Mouse (Mus musculus): ENCODE measurements around the gene Iqgap3. TPM values are rescaled to one million over a fixed set of nuclear protein-coding genes. Genes with fewer than 3 reads are reported as not detected.

The Iqgap3 gene
- polyA plus RNA-seq, 1 experiment: 0.96 TPM

DNA sequence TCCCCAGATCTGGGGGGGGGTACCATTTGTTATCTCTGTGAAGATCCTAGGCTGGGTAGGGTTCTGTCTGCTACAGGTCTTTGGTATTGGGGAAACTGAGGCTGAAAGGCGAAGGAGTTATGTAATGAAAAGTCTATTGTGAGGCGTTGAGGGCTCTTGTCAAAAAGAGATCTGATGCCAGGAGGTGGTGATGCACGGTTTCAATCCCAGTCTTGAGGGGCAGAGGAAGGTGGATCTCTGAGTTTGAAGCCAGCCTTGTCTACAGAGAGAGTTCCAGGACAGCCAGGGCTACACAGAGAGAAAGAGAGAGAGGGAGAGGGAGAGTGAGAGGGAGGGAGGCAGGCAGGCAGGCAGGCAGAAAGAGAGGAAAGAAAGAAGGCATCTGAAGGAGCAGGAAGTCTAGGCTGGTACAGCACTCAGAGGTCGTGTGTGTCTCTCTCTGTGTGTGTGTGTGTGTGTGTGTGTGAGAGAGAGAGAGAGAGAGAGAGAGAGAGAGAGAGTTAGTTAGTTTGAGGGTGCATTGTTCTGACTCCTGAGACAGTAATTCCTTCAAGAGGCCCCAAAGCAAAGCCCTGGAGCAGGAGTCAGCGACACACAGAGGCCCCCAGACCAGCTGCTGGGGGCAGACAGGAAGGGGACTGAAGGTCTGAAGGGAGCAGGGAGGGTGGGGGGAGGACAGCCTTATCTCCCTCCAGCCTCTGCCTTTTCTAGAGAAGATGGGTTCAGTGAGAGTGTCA is 64.8 kb downstream of the Iqgap3 start:
- H3K4me3 ChIP-seq (ENCODE audit: insufficient read depth, low read length): no peak overlapping the region
- TF ChIP-seq POLR2A (IDR thresholded peaks at IDR 0.05; ENCODE audit: extremely low read depth, insufficient read depth, low read length) (no peak), CTCF (IDR thresholded peaks at IDR 0.05; ENCODE audit: extremely low read depth, insufficient read depth, low read length) (no peak)
- H3K27ac ChIP-seq (ENCODE audit: insufficient read depth, low read length): peak overlapping the region; percentile 26; the same call in 1 of the 2 replicates
- H3K4me1 ChIP-seq (ENCODE audit: control insufficient read depth, insufficient read depth, low read length): peaks cover 41% of the 10 kb centered on the region

DNA sequence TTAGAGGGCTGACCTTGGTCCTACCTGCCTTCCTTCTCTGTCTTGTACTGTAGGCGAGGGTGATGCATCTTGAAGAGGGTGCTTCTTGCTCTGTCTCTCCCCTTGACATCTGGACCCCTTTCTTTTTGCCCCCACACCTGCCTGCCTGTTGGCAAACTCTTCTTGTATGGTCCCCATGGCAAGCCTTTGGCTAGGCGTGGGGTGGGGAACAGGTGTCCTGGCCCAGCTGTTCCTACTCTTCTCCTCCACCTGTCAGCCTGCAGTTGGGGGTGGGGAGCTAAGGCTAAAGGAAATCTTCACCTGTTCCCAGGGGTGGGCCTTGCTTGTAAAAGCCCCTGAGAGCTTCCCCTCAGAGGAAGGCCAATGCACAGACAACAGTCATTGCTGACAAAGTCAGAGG is 65.7 kb downstream of the Iqgap3 start:
- no peak overlapping the region for H3K4me3 ChIP-seq (ENCODE audit: insufficient read depth, low read length)
- H3K27ac ChIP-seq (ENCODE audit: insufficient read depth, low read length): no peak overlapping the region
- TF ChIP-seq CTCF (IDR thresholded peaks at IDR 0.05; ENCODE audit: extremely low read depth, insufficient read depth, low read length): no peak
- no peak for TF ChIP-seq POLR2A (IDR thresholded peaks at IDR 0.05; ENCODE audit: extremely low read depth, insufficient read depth, low read length)
- peaks cover 44% of the 10 kb centered on the region for H3K4me1 ChIP-seq (ENCODE audit: control insufficient read depth, insufficient read depth, low read length)

DNA sequence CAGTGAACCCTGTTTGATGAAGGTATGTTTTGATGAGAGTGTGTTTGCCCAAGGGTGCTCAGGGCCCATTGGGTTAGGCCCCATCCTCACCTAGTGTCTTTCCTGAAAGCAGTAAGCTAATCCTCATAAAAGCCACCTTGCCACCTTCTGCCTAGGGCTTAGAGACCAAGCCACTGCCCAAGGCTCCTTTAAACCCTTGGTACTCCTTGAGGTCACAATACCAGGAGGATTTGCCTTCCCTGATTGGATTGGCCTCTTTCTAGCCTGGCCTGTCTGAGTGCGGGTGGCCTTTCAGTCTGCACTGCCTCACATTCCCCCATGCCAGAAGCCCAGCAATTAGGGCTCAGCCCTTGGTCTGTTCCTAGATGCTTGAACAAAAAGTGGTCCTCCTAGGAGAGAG is 66.1 kb downstream of the Iqgap3 start:
- Histone ChIP-seq H3K4me1 (ENCODE audit: control insufficient read depth, insufficient read depth, low read length) (peaks cover 46% of the 10 kb centered on the region), H3K4me3 (ENCODE audit: insufficient read depth, low read length) (no peak overlapping the region), H3K27ac (ENCODE audit: insufficient read depth, low read length) (no peak overlapping the region)
- TF ChIP-seq CTCF (IDR thresholded peaks at IDR 0.05; ENCODE audit: extremely low read depth, insufficient read depth, low read length): no peak
- no peak for TF ChIP-seq POLR2A (IDR thresholded peaks at IDR 0.05; ENCODE audit: extremely low read depth, insufficient read depth, low read length)

DNA sequence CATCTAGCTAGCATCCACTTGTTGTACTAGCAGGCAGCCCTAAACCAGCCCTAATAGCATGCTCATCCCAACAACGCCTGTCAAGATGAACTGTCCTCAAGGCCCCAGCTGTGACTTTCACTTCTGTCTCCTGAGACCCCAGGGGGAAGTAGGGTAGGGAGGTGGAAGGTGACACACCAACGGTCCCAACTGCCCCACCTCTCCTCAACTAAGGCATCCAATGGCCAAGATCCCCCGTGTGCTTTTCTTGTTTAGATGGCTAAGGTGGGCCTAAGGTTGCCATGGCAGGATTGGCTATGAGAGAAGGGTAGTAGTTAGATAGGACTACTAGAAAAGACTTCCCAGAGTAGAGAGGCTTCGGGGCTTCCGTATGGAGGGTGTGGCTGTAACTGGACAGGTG is 66.6 kb downstream of the Iqgap3 start:
- no peak for TF ChIP-seq POLR2A (IDR thresholded peaks at IDR 0.05; ENCODE audit: extremely low read depth, insufficient read depth, low read length)
- no peak for TF ChIP-seq CTCF (IDR thresholded peaks at IDR 0.05; ENCODE audit: extremely low read depth, insufficient read depth, low read length)
- peaks cover 48% of the 10 kb centered on the region for H3K4me1 ChIP-seq (ENCODE audit: control insufficient read depth, insufficient read depth, low read length)
- no peak overlapping the region for H3K4me3 ChIP-seq (ENCODE audit: insufficient read depth, low read length)
- H3K27ac ChIP-seq (ENCODE audit: insufficient read depth, low read length): peak overlapping the region; percentile 77; the same call in 1 of the 2 replicates

DNA sequence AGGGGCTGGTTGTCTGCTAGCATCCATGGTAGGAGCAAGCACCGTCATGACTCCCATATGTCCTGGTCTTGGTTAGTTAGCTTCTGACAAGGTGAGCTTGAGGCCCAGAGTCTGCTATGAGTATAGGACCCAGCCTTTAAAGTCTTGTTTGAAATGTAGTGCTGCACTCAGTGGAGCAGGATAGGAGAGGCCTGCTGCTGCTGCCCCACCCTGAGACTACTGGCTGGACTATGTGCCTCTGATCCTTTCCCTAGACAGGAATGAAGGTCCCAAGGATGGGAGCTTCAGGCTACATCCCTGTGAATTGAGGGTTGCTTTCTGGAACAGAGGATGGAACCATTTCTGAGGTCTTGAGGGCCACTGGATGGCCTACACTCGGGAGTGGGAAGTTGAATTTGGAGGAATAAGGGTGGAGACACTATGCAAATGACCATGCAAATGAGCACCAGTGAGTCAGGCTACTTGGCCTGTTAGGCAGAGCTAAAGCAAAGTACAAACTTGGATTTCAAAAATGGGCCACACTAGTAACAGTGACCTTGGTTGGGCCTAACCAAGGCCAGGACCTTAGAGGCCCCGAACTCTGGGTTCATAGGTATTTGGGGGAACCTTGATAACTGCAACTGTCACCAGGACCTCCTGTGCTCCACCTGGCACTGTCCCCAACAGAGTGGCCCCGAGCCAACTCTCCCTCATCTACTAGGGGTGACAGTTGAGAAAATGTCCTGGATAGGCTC is 67.2 kb downstream of the Iqgap3 start:
- TF ChIP-seq CTCF (IDR thresholded peaks at IDR 0.05; ENCODE audit: extremely low read depth, insufficient read depth, low read length) (no peak), POLR2A (IDR thresholded peaks at IDR 0.05; ENCODE audit: extremely low read depth, insufficient read depth, low read length) (no peak)
- H3K4me1 ChIP-seq (ENCODE audit: control insufficient read depth, insufficient read depth, low read length): peaks cover 49% of the 10 kb centered on the region
- peak overlapping the region; percentile 77 for H3K27ac ChIP-seq (ENCODE audit: insufficient read depth, low read length)
- H3K4me3 ChIP-seq (ENCODE audit: insufficient read depth, low read length): no peak overlapping the region

DNA sequence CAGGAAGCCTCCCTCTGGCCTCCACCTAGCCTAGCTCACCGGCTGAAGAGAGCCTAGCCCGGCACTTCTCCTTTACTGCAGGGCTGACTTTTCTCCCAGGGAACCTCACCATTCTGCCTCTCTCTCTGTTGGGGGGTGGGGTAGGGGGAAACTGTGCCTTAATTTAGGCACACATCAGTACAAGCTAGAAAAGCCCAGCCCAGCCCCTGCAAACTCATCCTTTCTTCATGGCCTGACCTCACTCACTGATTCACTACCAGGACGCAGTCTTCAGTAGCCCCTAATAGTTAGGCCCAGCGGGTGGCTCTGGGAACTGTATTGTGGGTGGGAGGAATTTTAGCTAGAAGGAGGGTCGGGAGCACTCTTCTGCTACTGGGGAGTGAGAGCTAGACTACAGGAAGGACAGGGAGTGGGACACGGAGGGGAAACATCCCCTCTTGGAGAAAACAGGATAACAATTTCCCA is 67.8 kb downstream of the Iqgap3 start:
- Histone ChIP-seq H3K4me3 (ENCODE audit: insufficient read depth, low read length) (no peak overlapping the region), H3K27ac (ENCODE audit: insufficient read depth, low read length) (peak overlapping the region; percentile 77), H3K4me1 (ENCODE audit: control insufficient read depth, insufficient read depth, low read length) (peaks cover 46% of the 10 kb centered on the region)
- TF ChIP-seq POLR2A (IDR thresholded peaks at IDR 0.05; ENCODE audit: extremely low read depth, insufficient read depth, low read length) (no peak), CTCF (IDR thresholded peaks at IDR 0.05; ENCODE audit: extremely low read depth, insufficient read depth, low read length) (no peak)

DNA sequence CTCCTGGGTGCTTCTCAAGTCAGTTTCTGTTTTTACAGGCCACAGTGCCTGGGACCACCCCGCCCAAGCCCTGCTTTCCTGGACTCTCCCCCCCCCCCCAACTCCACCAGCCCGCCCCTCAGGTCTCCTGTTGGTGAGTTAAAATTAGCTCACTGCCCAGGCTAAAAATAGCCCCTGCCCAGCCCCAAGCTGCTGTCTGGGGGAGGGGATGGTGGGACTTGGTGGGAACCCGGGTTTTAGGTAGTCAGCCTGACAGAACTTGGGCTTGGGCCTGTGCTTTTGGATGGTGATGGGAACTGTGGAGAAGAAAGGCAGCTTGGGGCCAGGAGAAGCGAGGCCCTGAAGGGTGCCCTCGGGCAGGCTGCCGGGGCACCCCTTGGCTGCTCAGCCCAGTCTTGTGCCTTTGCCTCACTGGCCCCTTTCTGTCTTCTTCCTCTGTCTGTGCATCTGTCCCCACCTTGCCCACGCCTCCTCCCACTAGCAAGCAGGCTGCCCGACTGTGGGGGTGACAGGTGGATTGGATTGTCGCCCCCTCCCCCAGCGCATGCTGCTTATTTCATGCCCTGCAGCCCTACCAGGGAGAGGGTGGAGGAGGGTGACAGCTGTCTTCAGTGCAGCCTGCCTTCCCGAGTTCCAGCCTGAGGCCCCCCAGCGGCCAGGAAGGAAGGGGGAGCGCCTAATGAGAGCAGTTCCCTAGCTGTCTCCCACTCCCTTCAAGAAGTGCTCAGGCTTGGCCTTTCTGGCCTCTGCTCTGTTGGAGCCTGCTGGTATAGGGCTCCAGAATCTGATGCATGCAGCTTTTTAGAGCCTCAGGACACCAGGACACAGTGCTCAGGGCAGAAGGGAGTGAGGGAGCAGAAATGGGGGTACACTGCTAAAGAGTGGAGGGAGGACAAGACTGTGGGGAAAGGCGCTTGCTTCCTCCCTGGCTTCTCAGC is 68.6 kb downstream of the Iqgap3 start:
- no peak for TF ChIP-seq POLR2A (IDR thresholded peaks at IDR 0.05; ENCODE audit: extremely low read depth, insufficient read depth, low read length)
- no peak for TF ChIP-seq CTCF (IDR thresholded peaks at IDR 0.05; ENCODE audit: extremely low read depth, insufficient read depth, low read length)
- Histone ChIP-seq H3K4me3 (ENCODE audit: insufficient read depth, low read length) (peak overlapping the region; percentile 3; the same call in 1 of the 2 replicates), H3K27ac (ENCODE audit: insufficient read depth, low read length) (peak overlapping the region; percentile 77), H3K4me1 (ENCODE audit: control insufficient read depth, insufficient read depth, low read length) (peaks cover 46% of the 10 kb centered on the region)

DNA sequence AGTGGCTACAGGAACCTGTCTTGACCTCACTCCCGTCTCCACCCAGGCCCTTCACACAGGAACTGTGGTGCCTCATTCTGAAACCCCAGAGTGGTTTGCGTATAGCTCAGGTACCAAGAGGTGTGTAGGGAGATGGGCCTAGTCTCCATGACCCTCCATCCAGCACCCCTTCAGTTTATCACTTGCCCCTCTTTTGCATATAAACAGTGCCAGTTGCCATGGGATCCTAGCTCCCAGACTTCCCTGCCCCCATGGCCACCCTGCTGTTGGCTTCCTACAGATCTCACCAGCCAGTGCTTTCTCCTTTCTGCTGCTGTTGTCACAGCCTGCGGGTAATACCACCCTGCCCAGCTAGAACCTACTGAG is 69.2 kb downstream of the Iqgap3 start:
- TF ChIP-seq POLR2A (IDR thresholded peaks at IDR 0.05; ENCODE audit: extremely low read depth, insufficient read depth, low read length): no peak
- no peak for TF ChIP-seq CTCF (IDR thresholded peaks at IDR 0.05; ENCODE audit: extremely low read depth, insufficient read depth, low read length)
- no peak overlapping the region for H3K4me3 ChIP-seq (ENCODE audit: insufficient read depth, low read length)
- peak overlapping the region; percentile 69 for H3K27ac ChIP-seq (ENCODE audit: insufficient read depth, low read length)
- H3K4me1 ChIP-seq (ENCODE audit: control insufficient read depth, insufficient read depth, low read length): peaks cover 40% of the 10 kb centered on the region

DNA sequence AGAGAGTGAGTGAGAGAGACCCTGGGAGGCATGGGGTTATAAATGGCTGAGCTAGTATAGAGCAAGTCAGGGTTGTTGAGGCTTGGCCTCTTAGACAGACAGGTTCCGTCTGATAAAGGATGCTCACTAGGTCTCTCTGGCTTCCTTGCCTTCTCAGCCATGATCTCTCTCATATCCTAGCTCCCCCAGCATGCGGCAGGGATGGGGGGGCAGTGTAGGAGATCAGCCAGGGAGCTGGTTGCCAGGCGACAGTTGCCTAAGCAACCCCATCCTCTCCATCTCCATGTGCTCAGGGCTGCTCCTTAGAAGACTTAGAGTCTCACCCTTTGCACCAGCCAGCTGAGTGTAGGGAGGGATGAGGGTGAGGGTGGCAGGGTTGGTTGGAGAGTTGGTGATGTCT is 70.3 kb downstream of the Iqgap3 start:
- TF ChIP-seq POLR2A (IDR thresholded peaks at IDR 0.05; ENCODE audit: extremely low read depth, insufficient read depth, low read length) (no peak), CTCF (IDR thresholded peaks at IDR 0.05; ENCODE audit: extremely low read depth, insufficient read depth, low read length) (no peak)
- H3K27ac ChIP-seq (ENCODE audit: insufficient read depth, low read length): peak overlapping the region; percentile 69; the same call in 1 of the 2 replicates
- peaks cover 37% of the 10 kb centered on the region for H3K4me1 ChIP-seq (ENCODE audit: control insufficient read depth, insufficient read depth, low read length)
- H3K4me3 ChIP-seq (ENCODE audit: insufficient read depth, low read length): no peak overlapping the region
